Mouse (Mus musculus) MEL (cell line): ENCODE measurements around the gene Trim50. TPM values are rescaled to one million over a fixed set of nuclear protein-coding genes. Genes with fewer than 3 reads are reported as not detected.

Experiments used
- DNase-seq: peaks from one replicate; pipeline ENCODE4 v3.0.0; 2011; ENCODE audit warnings: low read depth, low spot score
- H3K27ac ChIP-seq: 2 replicates; pipeline ENCODE4 v1.5.1; 2012; ENCODE audit warnings: low read depth, mild to moderate bottlenecking, control low read depth, low read length, moderate library complexity; ENCODE audit not compliant: control insufficient read depth
- H3K27me3 ChIP-seq, 2 experiments: fragments of 150-350 bp in 1 of 2; sonication (generic) in 1 of 2; 2 replicates each; pipeline ENCODE4 v1.6.1; 2012; ENCODE audit warnings: low read length in 2 of 2, mild to moderate bottlenecking in 2 of 2, improper control_type of control experiment in 1 of 2, moderate library complexity in 1 of 2; ENCODE audit not compliant: insufficient read depth in 2 of 2, control insufficient read depth in 1 of 2
- H3K36me3 ChIP-seq, 2 experiments: 2 replicates each; pipeline ENCODE4 v1.6.1; 2012 to 2014; ENCODE audit warnings: low read length in 2 of 2, improper control_type of control experiment in 1 of 2, inconsistent platforms in 1 of 2, mild to moderate bottlenecking in 1 of 2; ENCODE audit not compliant: insufficient read depth in 2 of 2, control insufficient read depth in 1 of 2
- H3K4me1 ChIP-seq, 2 experiments: fragments of 150-350 bp in 1 of 2; sonication (generic) in 1 of 2; 2 replicates each; pipeline ENCODE4 v1.6.1; 2012; ENCODE audit warnings: low read length in 2 of 2, improper control_type of control experiment in 1 of 2, mild to moderate bottlenecking in 1 of 2; ENCODE audit not compliant: insufficient read depth in 2 of 2, control insufficient read depth in 1 of 2
- H3K4me3 ChIP-seq, 2 experiments: fragments of 150-350 bp in 1 of 2; sonication (generic) in 1 of 2; 2 replicates each; pipeline ENCODE4 v1.5.1; 2012; ENCODE audit warnings: low read depth in 2 of 2, low read length in 2 of 2, mild to moderate bottlenecking in 2 of 2, moderate library complexity in 2 of 2, control low read depth in 1 of 2, improper control_type of control experiment in 1 of 2; ENCODE audit not compliant: control insufficient read depth in 1 of 2, insufficient read depth in 1 of 2
- H3K79me2 ChIP-seq: 2 replicates; pipeline ENCODE4 v1.6.1; 2012; ENCODE audit warnings: mild to moderate bottlenecking, low read length, moderate library complexity; ENCODE audit not compliant: control insufficient read depth, poor library complexity, insufficient read depth
- H3K9ac ChIP-seq: 2 replicates; pipeline ENCODE4 v1.6.1; 2012; ENCODE audit warnings: low read depth, mild to moderate bottlenecking, control low read depth, low read length, moderate library complexity; ENCODE audit not compliant: control insufficient read depth, poor library complexity, severe bottlenecking
- H3K9me3 ChIP-seq: fragments of 150-350 bp; sonication (generic); replicated peaks from 2 replicates; pipeline ENCODE4 v1.6.1; 2012; ENCODE audit warnings: mild to moderate bottlenecking, low read length, improper control_type of control experiment, moderate library complexity; ENCODE audit not compliant: insufficient read depth
- CTCF ChIP-seq, 3 experiments: IDR thresholded peaks in 2 of 3; conservative IDR thresholded peaks in 1 of 3; 2 replicates each; pipeline ENCODE4 v1.5.1; 2011 to 2012; ENCODE audit warnings: low read length in 3 of 3, low read depth in 2 of 3, mild to moderate bottlenecking in 2 of 3, improper control_type of control experiment in 1 of 3, inconsistent platforms in 1 of 3, mixed read lengths in 1 of 3, moderate library complexity in 1 of 3; ENCODE audit not compliant: control insufficient read depth in 1 of 3, insufficient read depth in 1 of 3, poor library complexity in 1 of 3, severe bottlenecking in 1 of 3
- E2F4 ChIP-seq: IDR thresholded peaks from 2 replicates; pipeline ENCODE4 v1.6.1; 2011; ENCODE audit warnings: low read depth, low read length, improper control_type of control experiment, borderline replicate concordance
- GABPA ChIP-seq: IDR thresholded peaks from 2 replicates; pipeline ENCODE4 v1.6.1; 2012; ENCODE audit warnings: low read depth, mild to moderate bottlenecking, inconsistent platforms, low read length, improper control_type of control experiment, moderate library complexity
- GATA1 ChIP-seq: IDR thresholded peaks from 2 replicates; pipeline ENCODE4 v1.6.1; 2011; ENCODE audit warnings: low read depth, low read length, improper control_type of control experiment
- MAX ChIP-seq: IDR thresholded peaks from 2 replicates; pipeline ENCODE4 v1.6.1; 2011; ENCODE audit warnings: low read length, improper control_type of control experiment
- POLR2AphosphoS2 ChIP-seq: IDR thresholded peaks from 2 replicates; pipeline ENCODE4 v1.6.1; 2011; ENCODE audit warnings: low read length, improper control_type of control experiment
- SIN3A ChIP-seq: IDR thresholded peaks from 2 replicates; pipeline ENCODE4 v1.6.1; 2012; ENCODE audit warnings: low read length, improper control_type of control experiment, inconsistent platforms
- TBP ChIP-seq: IDR thresholded peaks from 2 replicates; pipeline ENCODE4 v1.8.0; 2011; ENCODE audit warnings: low read depth, low read length, improper control_type of control experiment
- TCF12 ChIP-seq: IDR thresholded peaks from 2 replicates; pipeline ENCODE4 v1.6.1; 2014; ENCODE audit warnings: low read depth, mild to moderate bottlenecking, inconsistent platforms, low read length, improper control_type of control experiment, moderate library complexity
- USF2 ChIP-seq, 2 experiments: IDR thresholded peaks; 2 replicates each; pipeline ENCODE4 v1.6.1; 2011 to 2012; ENCODE audit warnings: improper control_type of control experiment in 2 of 2, low read length in 2 of 2, borderline replicate concordance in 1 of 2, inconsistent platforms in 1 of 2, low read depth in 1 of 2, mild to moderate bottlenecking in 1 of 2; ENCODE audit not compliant: insufficient read depth in 1 of 2
- ZC3H11A ChIP-seq: IDR thresholded peaks from 2 replicates; pipeline ENCODE4 v1.6.1; 2012; ENCODE audit warnings: low read depth, mild to moderate bottlenecking, inconsistent platforms, low read length, improper control_type of control experiment
- polyA plus RNA-seq, 2 experiments: library from polyadenylated mRNA; stranded (reverse) in 1 of 2; unstranded in 1 of 2; fragments of >175 nt in 1 of 2; fragments of >200 nt in 1 of 2; gene quantifications; 2 replicates each; pipeline versions ENCODE4 v1.2.1 to v1.2.4; 2012; ENCODE audit warnings: low replicate concordance in 2 of 2, low read depth in 1 of 2; ENCODE audit not compliant: insufficient read length in 2 of 2, insufficient read depth in 1 of 2, missing spikeins in 1 of 2
- total RNA-seq: library from RNA; depleted of rRNA; stranded (reverse); fragments of 300-350 nt; gene quantifications from 2 replicates; pipeline ENCODE4 v1.2.3, GENCODE M21; 2012; rRNA removed

Gene Trim50
- total and polyA plus RNA-seq, 3 experiments: not detected

DNA sequence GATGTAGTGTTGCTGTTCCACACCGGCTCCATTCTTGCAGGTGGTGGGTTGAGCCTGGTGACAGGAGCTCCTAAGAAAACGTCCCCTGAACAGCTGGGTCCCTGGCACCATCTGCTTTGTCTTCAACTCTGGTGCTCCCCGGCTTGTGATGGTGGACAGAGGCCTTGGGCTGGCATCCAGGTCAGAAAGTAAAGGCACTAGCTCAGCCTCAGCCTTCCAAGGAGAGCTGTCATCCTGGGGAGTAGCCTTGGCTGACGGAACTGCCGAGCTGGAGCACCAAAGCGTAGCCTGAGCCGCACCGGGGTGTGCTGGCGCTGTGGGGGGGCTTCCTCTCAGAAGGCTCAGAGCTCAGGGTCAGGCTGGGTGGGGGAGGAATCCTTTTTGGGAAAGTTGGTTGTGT is 57.2 kb downstream of the Trim50 start:
- no peak overlapping the region for H3K4me3 ChIP-seq
- DNase-seq: no peak
- H3K27me3 ChIP-seq: peaks cover 3 to 5% of the 10 kb centered on the region in 2 experiments; a peak in 3 of 4 replicates
- H3K9me3 ChIP-seq: no peaks in the 10 kb centered on the region
- no peaks in the 10 kb centered on the region for H3K36me3 ChIP-seq
- H3K9ac ChIP-seq: no peak overlapping the region
- no peak for TF ChIP-seq POLR2AphosphoS2
- TF ChIP-seq TCF12: no peak
- no peak for TF ChIP-seq GABPA
- no peak for TF ChIP-seq SIN3A
- no peak for TF ChIP-seq E2F4
- TF ChIP-seq USF2 (IDR thresholded peaks at IDR 0.05; ENCODE audit: borderline replicate concordance in 1 of 2, insufficient read depth in 1 of 2, low read depth in 1 of 2, low read length in 2 of 2): no peak
- TF ChIP-seq MAX: no peak
- TF ChIP-seq CTCF (IDR thresholded peaks at IDR 0.05 in 2 of 3, conservative IDR thresholded peaks at IDR 0.05 in 1 of 3; ENCODE audit: control insufficient read depth in 1 of 3, insufficient read depth in 1 of 3, low read depth in 2 of 3, low read length in 3 of 3, poor library complexity in 1 of 3, severe bottlenecking in 1 of 3): no peak
- no peak for TF ChIP-seq GATA1
- TF ChIP-seq ZC3H11A: no peak
- TF ChIP-seq TBP: no peak
- no peaks in the 10 kb centered on the region for H3K79me2 ChIP-seq
- H3K27ac ChIP-seq: no peak overlapping the region
- no peaks in the 10 kb centered on the region; a peak in 1 of 4 replicates for H3K4me1 ChIP-seq

Other genes starting within 250 kb of the Trim50 start
- 19.3 and 20.5 TPM in 2 replicates for gene Tbl2, start 203.6 kb upstream of the Trim50 start, total RNA-seq
- gene Tbl2, start 203.6 kb upstream of the Trim50 start, polyA plus RNA-seq: 10 to 100 TPM in 1 of 2 experiments, not detected in 1; 30.3 TPM
- 44.6 and 45.1 TPM in 2 replicates for gene Bcl7b, start 185.0 kb upstream of the Trim50 start, total RNA-seq
- 10 to 100 TPM in 1 of 2 experiments, not detected in 1; 76.0 TPM for gene Bcl7b, start 185.0 kb upstream of the Trim50 start, polyA plus RNA-seq
- 69.1 and 72.9 TPM in 2 replicates for gene Baz1b, start 166.0 kb upstream of the Trim50 start, total RNA-seq
- 10 to 100 TPM; 44.5 to 81.5 TPM for gene Baz1b, start 166.0 kb upstream of the Trim50 start, polyA plus RNA-seq
- gene Fzd9, start 102.1 kb upstream of the Trim50 start, total RNA-seq: 5.7 and 9.8 TPM in 2 replicates
- gene Fzd9, start 102.1 kb upstream of the Trim50 start, polyA plus RNA-seq: 1 to 10 TPM in 1 of 2 experiments, not detected in 1; 6.2 TPM
- 0.19 TPM in 1 of 2 replicates, not detected in the other for gene Fkbp6, start 3.3 kb upstream of the Trim50 start, total RNA-seq
- under 1 TPM in 1 of 2 experiments, not detected in 1; 0.10 TPM for gene Fkbp6, start 3.3 kb upstream of the Trim50 start, polyA plus RNA-seq
- gene Nsun5, start 16.7 kb downstream of the Trim50 start, total RNA-seq: 70.8 and 90.0 TPM in 2 replicates
- gene Nsun5, start 16.7 kb downstream of the Trim50 start, polyA plus RNA-seq: 100 to 1,000 TPM in 1 of 2 experiments, 10 to 100 TPM in 1; 97.5 to 178 TPM
- gene Pom121, start 41.3 kb downstream of the Trim50 start, total RNA-seq: 10.2 and 12.4 TPM in 2 replicates
- gene Pom121, start 41.3 kb downstream of the Trim50 start, polyA plus RNA-seq: 10 to 100 TPM; 51.8 to 81.1 TPM
- gene Hip1, start 191.8 kb downstream of the Trim50 start, total RNA-seq: 0.23 and 0.26 TPM in 2 replicates
- gene Hip1, start 191.8 kb downstream of the Trim50 start, polyA plus RNA-seq: under 1 TPM in 1 of 2 experiments, not detected in 1; 0.75 TPM
- not detected in 2 replicates for gene Ccl26, start 210.3 kb downstream of the Trim50 start, total RNA-seq
- not detected for gene Ccl26, start 210.3 kb downstream of the Trim50 start, polyA plus RNA-seq
- gene Ccl24, start 219.8 kb downstream of the Trim50 start, total RNA-seq: not detected in 2 replicates
- not detected for gene Ccl24, start 219.8 kb downstream of the Trim50 start, polyA plus RNA-seq